Mouse (Mus musculus) cerebellum, adult 2 months (tissue): ENCODE results near the gene Lgalsl.

ENCODE experiments used
- CTCF ChIP-seq: fragments of 200-500 bp; IDR thresholded peaks from 2 replicates; pipeline ENCODE4 v1.5.1; 2011; ENCODE audit warnings: low read depth, mild to moderate bottlenecking, control low read depth, low read length, moderate library complexity, borderline replicate concordance; ENCODE audit not compliant: insufficient read depth
- POLR2A ChIP-seq: fragments of 200-500 bp; IDR thresholded peaks from 2 replicates; pipeline ENCODE4 v1.6.1; 2011; ENCODE audit warnings: low read length, control low read depth, borderline replicate concordance; ENCODE audit not compliant: insufficient read depth

GRCm38 (mm10) chr11:20829056-20829686 is 1.7 kb downstream of the Lgalsl start:
- TF ChIP-seq POLR2A, result no peak
- no peak for TF ChIP-seq CTCF
